Mouse (Mus musculus) lung, adult 10 weeks (tissue): Measurements from ENCODE around the gene Acly. TPM values are rescaled to one million over a fixed set of nuclear protein-coding genes. Genes with fewer than 3 reads are reported as not detected.

ENCODE experiments used
- polyA plus RNA-seq: library from polyadenylated mRNA; stranded (reverse); fragments of 350-450 nt; fragmentation: Illumina TruSeq; extraction: RNeasy Lipid Tissue Mini Kit (QIAGEN cat#74804); gene quantifications from one replicate; pipeline ENCODE4 v1.2.3, GENCODE M21; 2014; ENCODE audit warnings: low read depth, low replicate concordance; ENCODE audit not compliant: insufficient read depth

Acly gene
- 75.1 TPM for polyA plus RNA-seq

GRCm38 (mm10) chr11:100527458-100528374 is at the start of gene Acly:
TSS of gene Acly (minus strand) at chr11:100528000.

GRCm38 (mm10) chr11:100574708-100575483 is 47.1 kb upstream of the Acly start, which contains the start of gene Cnp:
TSS of gene Cnp (plus strand) at chr11:100574904.

GRCm38 (mm10) chr11:100544832-100545745 is 17.3 kb upstream of the Acly start, which contains the start of gene Ttc25:
TSS of gene Ttc25 (plus strand) at chr11:100545607.

GRCm38 (mm10) chr11:100472197-100472934 is 55.4 kb downstream of the Acly start, which contains the start of gene Klhl11:
TSS of gene Klhl11 (minus strand) at chr11:100472741.

GRCm38 (mm10) chr11:100441797-100442196 is 86.0 kb downstream of the Acly start, which contains the start of the genes Nt5c3b and Klhl10:
TSS of gene Nt5c3b (minus strand) at chr11:100441808.
TSS of gene Klhl10 (plus strand) at chr11:100441917.

Other genes starting within 250 kb of the Acly start
- gene Eif1, start 208.1 kb downstream of the Acly start, polyA plus RNA-seq: 1,257 TPM
- not detected for gene Gast, start 193.6 kb downstream of the Acly start, polyA plus RNA-seq
- 5.0 TPM for gene Hap1, start 171.9 kb downstream of the Acly start, polyA plus RNA-seq
- gene Jup, start 130.2 kb downstream of the Acly start, polyA plus RNA-seq: 137 TPM
- gene P3h4, start 113.2 kb downstream of the Acly start, polyA plus RNA-seq: 15.4 TPM
- gene Fkbp10, start 112.3 kb downstream of the Acly start, polyA plus RNA-seq: 15.4 TPM
- 29.2 TPM for gene Nt5c3b, start 86.2 kb downstream of the Acly start, polyA plus RNA-seq
- gene Klhl10, start 86.1 kb downstream of the Acly start, polyA plus RNA-seq: 0.20 TPM
- 1.3 TPM for gene Klhl11, start 55.3 kb downstream of the Acly start, polyA plus RNA-seq
- gene Ttc25, start 17.6 kb upstream of the Acly start, polyA plus RNA-seq: 4.2 TPM
- 32.8 TPM for gene Cnp, start 46.9 kb upstream of the Acly start, polyA plus RNA-seq
- gene Nkiras2, start 91.2 kb upstream of the Acly start, polyA plus RNA-seq: 24.8 TPM
- gene Dnajc7, start 92.2 kb upstream of the Acly start, polyA plus RNA-seq: 119 TPM
- gene Zfp385c, start 164.5 kb upstream of the Acly start, polyA plus RNA-seq: 0.08 TPM
- 5.6 TPM for gene Dhx58, start 176.3 kb upstream of the Acly start, polyA plus RNA-seq
- gene Kat2a, start 184.5 kb upstream of the Acly start, polyA plus RNA-seq: 10.8 TPM
- not detected for gene Hspb9, start 185.8 kb upstream of the Acly start, polyA plus RNA-seq
- 143 TPM for gene Rab5c, start 210.2 kb upstream of the Acly start, polyA plus RNA-seq
- 0.27 TPM for gene Kcnh4, start 231.9 kb upstream of the Acly start, polyA plus RNA-seq
- not detected for gene Hcrt, start 234.9 kb upstream of the Acly start, polyA plus RNA-seq
- gene Ghdc, start 243.0 kb upstream of the Acly start, polyA plus RNA-seq: 9.3 TPM